Mouse (Mus musculus) myocyte (in vitro differentiated cells): ENCODE measurements around the gene Dlg2. TPM values are rescaled to one million over a fixed set of nuclear protein-coding genes. Genes with fewer than 3 reads are reported as not detected.

ENCODE experiments used
- H3K27me3 ChIP-seq: one replicate; pipeline ENCODE4 v1.6.1; 2011; ENCODE audit not compliant: control insufficient read depth, insufficient read depth, insufficient read length
- H3K36me3 ChIP-seq: one replicate; pipeline ENCODE4 v1.6.1; 2011; ENCODE audit not compliant: control insufficient read depth, insufficient read depth
- H3K4me2 ChIP-seq: one replicate; pipeline ENCODE4 v1.6.1; 2011; ENCODE audit warnings: low read depth, control low read depth
- H3K4me3 ChIP-seq: one replicate; pipeline ENCODE4 v1.5.1; 2011; ENCODE audit warnings: mild to moderate bottlenecking, control low read depth, moderate library complexity
- H3K79me2 ChIP-seq: one replicate; pipeline ENCODE4 v1.6.1; 2011; ENCODE audit not compliant: control insufficient read depth, insufficient read depth
- H3ac ChIP-seq: one replicate; pipeline ENCODE4 v1.6.1; 2011; ENCODE audit not compliant: control insufficient read depth, insufficient read length
- CEBPB ChIP-seq: IDR thresholded peaks from 2 replicates; pipeline ENCODE4 v1.6.1; 2011; ENCODE audit warnings: mild to moderate bottlenecking, moderate library complexity; ENCODE audit not compliant: poor library complexity, insufficient read depth, severe bottlenecking
- E2F4 ChIP-seq: IDR thresholded peaks from one replicate; pipeline ENCODE4 v1.6.1; 2011; ENCODE audit warnings: mild to moderate bottlenecking, control low read depth, moderate library complexity; ENCODE audit not compliant: insufficient read depth
- MAX ChIP-seq: IDR thresholded peaks from one replicate; pipeline ENCODE4 v1.6.1; 2011; ENCODE audit warnings: low read depth, mild to moderate bottlenecking, control low read depth
- MYOD1 ChIP-seq, 3 experiments: IDR thresholded peaks; one replicate each; pipeline ENCODE4 v1.6.1; 2011; ENCODE audit warnings: control low read depth in 2 of 3, low read depth in 2 of 3, mild to moderate bottlenecking in 2 of 3, moderate library complexity in 1 of 3; ENCODE audit not compliant: insufficient read length in 2 of 3, control insufficient read depth in 1 of 3
- MYOG ChIP-seq, 3 experiments: IDR thresholded peaks; one replicate each; pipeline ENCODE4 v1.6.1; 2011; ENCODE audit warnings: control low read depth in 2 of 3, low read depth in 2 of 3, mild to moderate bottlenecking in 2 of 3; ENCODE audit not compliant: insufficient read length in 2 of 3, control insufficient read depth in 1 of 3, insufficient read depth in 1 of 3
- POLR2A ChIP-seq: IDR thresholded peaks from one replicate; pipeline ENCODE4 v1.6.1; 2011; ENCODE audit warnings: low read depth, mild to moderate bottlenecking, control low read depth, moderate library complexity; ENCODE audit not compliant: insufficient read length
- POLR2AphosphoS2 ChIP-seq: IDR thresholded peaks from one replicate; pipeline ENCODE4 v1.6.1; 2011; ENCODE audit warnings: low read depth, control low read depth; ENCODE audit not compliant: insufficient read length
- REST ChIP-seq: IDR thresholded peaks from one replicate; pipeline ENCODE4 v1.6.1; 2011; ENCODE audit warnings: mild to moderate bottlenecking, control low read depth, moderate library complexity; ENCODE audit not compliant: insufficient read depth, insufficient read length
- SRF ChIP-seq: IDR thresholded peaks from one replicate; pipeline ENCODE4 v1.6.1; 2011; ENCODE audit warnings: low read depth; ENCODE audit not compliant: control insufficient read depth, insufficient read length
- TCF12 ChIP-seq: IDR thresholded peaks from one replicate; pipeline ENCODE4 v1.6.1; 2011; ENCODE audit warnings: mild to moderate bottlenecking, control low read depth; ENCODE audit not compliant: poor library complexity, insufficient read depth, severe bottlenecking
- TCF3 ChIP-seq: IDR thresholded peaks from one replicate; pipeline ENCODE4 v1.6.1; 2011; ENCODE audit warnings: low read depth, control low read depth; ENCODE audit not compliant: insufficient read length
- USF1 ChIP-seq: IDR thresholded peaks from one replicate; pipeline ENCODE4 v1.6.1; 2011; ENCODE audit warnings: low read depth, mild to moderate bottlenecking, control low read depth, moderate library complexity
- polyA plus RNA-seq: library from polyadenylated mRNA; unstranded; fragments of >200 nt; fragmentation: generic; extraction: Trizol; gene quantifications from one replicate; pipeline ENCODE4 v1.2.1, GENCODE M21; 2012; ENCODE audit warnings: missing spikeins

Dlg2 gene
- polyA plus RNA-seq, 1 experiment = 0.65 TPM

GRCm38 (mm10) chr7:91567423-91567822 lies 1091.0 kb downstream of the Dlg2 start:
- no peaks in the 10 kb centered on the region for H3K79me2 ChIP-seq
- no peak overlapping the region for H3ac ChIP-seq
- H3K4me2 ChIP-seq = no peak overlapping the region
- no peak for TF ChIP-seq MYOG (IDR thresholded peaks at IDR 0.05; ENCODE audit: control insufficient read depth in 1 of 3, insufficient read depth in 1 of 3, insufficient read length in 2 of 3, low read depth in 2 of 3)
- TF ChIP-seq E2F4 = no peak
- TF ChIP-seq POLR2AphosphoS2 = no peak
- TF ChIP-seq REST = no peak
- TF ChIP-seq TCF12 = no peak
- TF ChIP-seq SRF = no peak
- no peak for TF ChIP-seq USF1
- TF ChIP-seq POLR2A = no peak
- no peak for TF ChIP-seq MAX
- no peak for TF ChIP-seq MYOD1 (IDR thresholded peaks at IDR 0.05; ENCODE audit: control insufficient read depth in 1 of 3, insufficient read length in 2 of 3, low read depth in 2 of 3)
- no peak for TF ChIP-seq CEBPB
- TF ChIP-seq TCF3 = no peak
- H3K27me3 ChIP-seq = no peaks in the 10 kb centered on the region
- H3K4me3 ChIP-seq = no peak overlapping the region
- no peaks in the 10 kb centered on the region for H3K36me3 ChIP-seq

GRCm38 (mm10) chr7:91570969-91571368 lies 1094.5 kb downstream of the Dlg2 start:
- H3K27me3 ChIP-seq = no peaks in the 10 kb centered on the region
- no peaks in the 10 kb centered on the region for H3K79me2 ChIP-seq
- no peak overlapping the region for H3K4me3 ChIP-seq
- no peak for TF ChIP-seq TCF3
- no peak for TF ChIP-seq POLR2A
- no peak for TF ChIP-seq TCF12
- TF ChIP-seq MYOG (IDR thresholded peaks at IDR 0.05; ENCODE audit: control insufficient read depth in 1 of 3, insufficient read depth in 1 of 3, insufficient read length in 2 of 3, low read depth in 2 of 3) = no peak
- no peak for TF ChIP-seq USF1
- TF ChIP-seq SRF = no peak
- no peak for TF ChIP-seq POLR2AphosphoS2
- no peak for TF ChIP-seq CEBPB
- TF ChIP-seq REST = no peak
- TF ChIP-seq MYOD1 (IDR thresholded peaks at IDR 0.05; ENCODE audit: control insufficient read depth in 1 of 3, insufficient read length in 2 of 3, low read depth in 2 of 3) = no peak
- no peak overlapping the region for H3K4me2 ChIP-seq
- no peaks in the 10 kb centered on the region for H3K36me3 ChIP-seq
- no peak overlapping the region for H3ac ChIP-seq

GRCm38 (mm10) chr7:91572666-91573065 lies 1096.2 kb downstream of the Dlg2 start:
- no peak overlapping the region for H3ac ChIP-seq
- no peaks in the 10 kb centered on the region for H3K27me3 ChIP-seq
- no peak overlapping the region for H3K4me3 ChIP-seq
- no peaks in the 10 kb centered on the region for H3K79me2 ChIP-seq
- TF ChIP-seq CEBPB = no peak
- no peak for TF ChIP-seq E2F4
- peak in 1 of 3 experiments; percentile 2 for TF ChIP-seq MYOD1 (IDR thresholded peaks at IDR 0.05; ENCODE audit: control insufficient read depth in 1 of 3, insufficient read length in 2 of 3, low read depth in 2 of 3)
- no peak for TF ChIP-seq POLR2AphosphoS2
- TF ChIP-seq MAX = no peak
- peak in 1 of 3 experiments; percentile 27 for TF ChIP-seq MYOG (IDR thresholded peaks at IDR 0.05; ENCODE audit: control insufficient read depth in 1 of 3, insufficient read depth in 1 of 3, insufficient read length in 2 of 3, low read depth in 2 of 3)
- TF ChIP-seq SRF = no peak
- TF ChIP-seq TCF12 = no peak
- no peak for TF ChIP-seq TCF3
- no peak for TF ChIP-seq USF1
- TF ChIP-seq REST = no peak
- TF ChIP-seq POLR2A = no peak
- H3K4me2 ChIP-seq = no peak overlapping the region
- H3K36me3 ChIP-seq = no peaks in the 10 kb centered on the region

- TF ChIP-seq E2F4 (no peak), MYOD1 (IDR thresholded peaks at IDR 0.05; ENCODE audit: control insufficient read depth in 1 of 3, insufficient read length in 2 of 3, low read depth in 2 of 3) (no peak), USF1 (no peak), POLR2A (no peak), MYOG (IDR thresholded peaks at IDR 0.05; ENCODE audit: control insufficient read depth in 1 of 3, insufficient read depth in 1 of 3, insufficient read length in 2 of 3, low read depth in 2 of 3) (no peak), REST (no peak), CEBPB (no peak), MAX (no peak), TCF3 (no peak), POLR2AphosphoS2 (no peak), TCF12 (no peak), SRF (no peak)
- no peaks in the 10 kb centered on the region for H3K79me2 ChIP-seq
- H3K27me3 ChIP-seq = no peaks in the 10 kb centered on the region
- no peak overlapping the region for H3ac ChIP-seq
- H3K36me3 ChIP-seq = no peaks in the 10 kb centered on the region
- no peak overlapping the region for H3K4me2 ChIP-seq
- no peak overlapping the region for H3K4me3 ChIP-seq
These were observed 1096.8 kb downstream of the Dlg2 start for GRCm38 (mm10) chr7:91573321-91573720.

GRCm38 (mm10) chr7:91576216-91576615 lies 1099.7 kb downstream of the Dlg2 start:
- TF ChIP-seq E2F4 (no peak), POLR2A (no peak), POLR2AphosphoS2 (no peak), TCF3 (no peak), CEBPB (no peak)
- Histone ChIP-seq H3K4me3 (no peak overlapping the region), H3K79me2 (no peaks in the 10 kb centered on the region), H3K4me2 (no peak overlapping the region), H3K36me3 (no peaks in the 10 kb centered on the region), H3K27me3 (no peaks in the 10 kb centered on the region), H3ac (no peak overlapping the region)
